Mouse (Mus musculus) limb, embryonic 11.5 days (tissue): ENCODE measurements around the gene Txnrd2. TPM values are rescaled to one million over a fixed set of nuclear protein-coding genes. Genes with fewer than 3 reads are reported as not detected.

Source experiments
- ATAC-seq: fragments of 200-750 bp; cut with Nextera tagmentation; 2 replicates; pipeline ENCODE4 v1.8.0; 2017; ENCODE audit warnings: low read depth; ENCODE audit not compliant: insufficient number of reproducible peaks, low FRiP score, low TSS enrichment
- DNase-seq: peaks from one replicate; pipeline ENCODE4 v3.0.0-alpha.2; 2015; ENCODE audit warnings: low spot score
- H3K27ac ChIP-seq: fragments of 300-500 bp; sonication (generic); replicated peaks from 2 replicates; pipeline ENCODE4 v1.5.1; 2014; ENCODE audit warnings: low read depth, mild to moderate bottlenecking, low read length
- H3K27me3 ChIP-seq: fragments of 300-500 bp; sonication (generic); 2 replicates; pipeline ENCODE4 v1.6.1; 2014; ENCODE audit warnings: mild to moderate bottlenecking, low read length, mixed read lengths; ENCODE audit not compliant: control insufficient read depth, insufficient read depth
- H3K36me3 ChIP-seq: fragments of 300-500 bp; sonication (generic); 2 replicates; pipeline ENCODE4 v1.6.1; 2014; ENCODE audit warnings: mild to moderate bottlenecking, low read length, moderate library complexity, mixed read lengths; ENCODE audit not compliant: control insufficient read depth, insufficient read depth
- H3K4me1 ChIP-seq: fragments of 300-500 bp; sonication (generic); 2 replicates; pipeline ENCODE4 v1.6.1; 2014; ENCODE audit warnings: low read length, mixed read lengths; ENCODE audit not compliant: control insufficient read depth, insufficient read depth
- H3K4me2 ChIP-seq: fragments of 300-500 bp; sonication (generic); 2 replicates; pipeline ENCODE4 v1.6.1; 2014; ENCODE audit warnings: low read depth, mild to moderate bottlenecking, moderate library complexity; ENCODE audit not compliant: severe bottlenecking
- H3K4me3 ChIP-seq: fragments of 300-500 bp; sonication (generic); 2 replicates; pipeline ENCODE4 v1.5.1; 2014; ENCODE audit warnings: low read depth, low read length
- H3K9ac ChIP-seq: fragments of 300-500 bp; sonication (generic); 2 replicates; pipeline ENCODE4 v1.6.1; 2014; ENCODE audit warnings: mild to moderate bottlenecking, low read length
- H3K9me3 ChIP-seq: fragments of 300-500 bp; sonication (generic); 2 replicates; pipeline ENCODE4 v1.6.1; 2016; ENCODE audit warnings: low read length; ENCODE audit not compliant: control insufficient read depth
- WGBS: fragments of 180-500 bp; shearing (Covaris S2); extraction: QIAGEN DNeasy Blood & Tissue Kit; methylation state at CpG from one replicate; pipeline ENCODE4 v1.1.7; 2014; 5-methylcytosine and 5-hydroxymethylcytosine counted together
- polyA plus RNA-seq: library from polyadenylated mRNA; unstranded; fragments of >200 nt; fragmentation: Nextera tagmentation; extraction: Ambion mirVana; gene quantifications from 2 replicates; pipeline ENCODE4 v1.2.1, GENCODE M21; 2014

Txnrd2 gene
- polyA plus RNA-seq, 1 experiment from 2014 or later = 21.9 TPM

- H3K4me1 ChIP-seq = peaks cover 11% of the 10 kb centered on the region
- no peak overlapping the region for H3K9ac ChIP-seq
- no peaks in the 10 kb centered on the region for H3K27me3 ChIP-seq
- ATAC-seq (no peak), DNase-seq (no peak)
- H3K36me3 ChIP-seq = peaks cover 15% of the 10 kb centered on the region
- WGBS = 95% methylated on average over 6 of the region's 6 CpGs
- no peak overlapping the region for H3K4me2 ChIP-seq
- H3K4me3 ChIP-seq = no peak overlapping the region
- H3K27ac ChIP-seq = no peak overlapping the region
- no peaks in the 10 kb centered on the region for H3K9me3 ChIP-seq
Measured at GRCm38 (mm10) chr16:18501531-18501930, 75.3 kb downstream of the Txnrd2 start.

GRCm38 (mm10) chr16:18503566-18504342 is 77.6 kb downstream of the Txnrd2 start:
- ATAC-seq = no peak
- H3K4me1 ChIP-seq = peaks cover 7% of the 10 kb centered on the region
- 93% methylated on average over 14 of the region's 14 CpGs for WGBS

GRCm38 (mm10) chr16:18506524-18507199 is 80.5 kb downstream of the Txnrd2 start:
- Histone ChIP-seq H3K9ac (no peak overlapping the region), H3K4me2 (no peak overlapping the region), H3K36me3 (peaks cover 6% of the 10 kb centered on the region; the same call in 1 of the 2 replicates), H3K4me1 (no peaks in the 10 kb centered on the region; the same call in 1 of the 2 replicates), H3K27me3 (no peaks in the 10 kb centered on the region), H3K4me3 (no peak overlapping the region), H3K27ac (no peak overlapping the region), H3K9me3 (0 out of 2 replicates have a peak, but pooled peaks cover 2% of the 10 kb centered on the region)
- ATAC-seq (no peak), DNase-seq (no peak)
- WGBS = 92% methylated on average over 3 of the region's 3 CpGs

More at GRCm38 (mm10) chr16:18503566-18504342, 77.6 kb downstream of the Txnrd2 start:
- Histone ChIP-seq H3K4me2 (no peak overlapping the region), H3K4me3 (no peak overlapping the region), H3K27me3 (no peaks in the 10 kb centered on the region), H3K9me3 (0 out of 2 replicates have a peak, but pooled peaks cover 2% of the 10 kb centered on the region), H3K36me3 (peaks cover 15% of the 10 kb centered on the region), H3K9ac (no peak overlapping the region), H3K27ac (no peak overlapping the region)
- DNase-seq = no peak

GRCm38 (mm10) chr16:18507200-18507549 is 81.0 kb downstream of the Txnrd2 start:
- Histone ChIP-seq H3K9ac (no peak overlapping the region), H3K36me3 (peaks cover 4% of the 10 kb centered on the region; the same call in 1 of the 2 replicates), H3K4me3 (no peak overlapping the region), H3K27me3 (no peaks in the 10 kb centered on the region), H3K27ac (no peak overlapping the region), H3K4me1 (no peaks in the 10 kb centered on the region; the same call in 1 of the 2 replicates), H3K4me2 (no peak overlapping the region), H3K9me3 (0 out of 2 replicates have a peak, but pooled peaks cover 2% of the 10 kb centered on the region)
- ATAC-seq (no peak), DNase-seq (no peak)
- WGBS = 14% methylated on average over 1 of the region's 1 CpGs

- H3K4me1 ChIP-seq = no peaks in the 10 kb centered on the region; the same call in 1 of the 2 replicates
- no peaks in the 10 kb centered on the region for H3K36me3 ChIP-seq
- ATAC-seq (no peak), DNase-seq (no peak)
- no peak overlapping the region for H3K4me3 ChIP-seq
- WGBS = 86% methylated on average over 5 of the region's 5 CpGs
- 0 out of 2 replicates have a peak, but pooled peaks cover 2% of the 10 kb centered on the region for H3K9me3 ChIP-seq
- no peak overlapping the region for H3K9ac ChIP-seq
- H3K4me2 ChIP-seq = no peak overlapping the region
- no peak overlapping the region for H3K27ac ChIP-seq
- no peaks in the 10 kb centered on the region for H3K27me3 ChIP-seq
Measured at GRCm38 (mm10) chr16:18511741-18512140, 85.6 kb downstream of the Txnrd2 start.

- H3K4me1 ChIP-seq = no peaks in the 10 kb centered on the region; the same call in 1 of the 2 replicates
- no peak overlapping the region for H3K4me2 ChIP-seq
- no peaks in the 10 kb centered on the region for H3K27me3 ChIP-seq
- DNase-seq (no peak), ATAC-seq (no peak)
- H3K9me3 ChIP-seq = no peaks in the 10 kb centered on the region
- 89% methylated on average over 6 of the region's 6 CpGs for WGBS
- no peak overlapping the region for H3K27ac ChIP-seq
- no peak overlapping the region for H3K4me3 ChIP-seq
- no peaks in the 10 kb centered on the region for H3K36me3 ChIP-seq
- no peak overlapping the region for H3K9ac ChIP-seq
Measured at GRCm38 (mm10) chr16:18513508-18513907, 87.3 kb downstream of the Txnrd2 start.

- no peak for ATAC-seq
- Histone ChIP-seq H3K9me3 (no peaks in the 10 kb centered on the region), H3K27ac (no peak overlapping the region), H3K4me3 (no peak overlapping the region), H3K4me2 (no peak overlapping the region), H3K4me1 (no peaks in the 10 kb centered on the region), H3K36me3 (no peaks in the 10 kb centered on the region), H3K9ac (no peak overlapping the region), H3K27me3 (no peaks in the 10 kb centered on the region)
- no peak for DNase-seq
Measured at GRCm38 (mm10) chr16:18518091-18518490, 91.9 kb downstream of the Txnrd2 start.

GRCm38 (mm10) chr16:18523563-18524245 is 97.5 kb downstream of the Txnrd2 start:
- H3K27me3 ChIP-seq = no peaks in the 10 kb centered on the region
- 94% methylated on average over 8 of the region's 8 CpGs for WGBS

More at GRCm38 (mm10) chr16:18523563-18524245, 97.5 kb downstream of the Txnrd2 start:
- no peak for DNase-seq
- no peaks in the 10 kb centered on the region for H3K36me3 ChIP-seq
- H3K9ac ChIP-seq = no peak overlapping the region
- no peaks in the 10 kb centered on the region for H3K9me3 ChIP-seq
- no peak overlapping the region for H3K4me2 ChIP-seq
- H3K4me1 ChIP-seq = no peaks in the 10 kb centered on the region
- no peak overlapping the region for H3K4me3 ChIP-seq
- no peak for ATAC-seq
- no peak overlapping the region for H3K27ac ChIP-seq
